Mouse (Mus musculus) monocyte, adult 5-6 weeks (primary cell): ENCODE measurements around the gene Mars. TPM values are rescaled to one million over a fixed set of nuclear protein-coding genes. Genes with fewer than 3 reads are reported as not detected.
"Not testable (repeated sequence)": the region's sequence is repeated elsewhere in the genome, so short reads cannot be mapped to it uniquely, and the experiment has no call there.

Experiments used
- ATAC-seq: fragments of 153-309, 156-312 bp; replicated peaks from 2 replicates; pipeline ENCODE4 v1.8.0; 2017; ENCODE audit warnings: mild to moderate bottlenecking; ENCODE audit not compliant: low TSS enrichment, insufficient number of reproducible peaks, severe bottlenecking, poor library complexity, low FRiP score
- total RNA-seq: library from RNA; stranded (forward); fragments of 200-1000, 200-491, 200-594 nt; gene quantifications from 3 replicates; pipeline ENCODE4 v1.2.3, GENCODE M21; 2017

The Mars gene
- total RNA-seq, 1 experiment from 2014 or later, result 56.6 TPM

GRCm38 (mm10) chr10:127317277-127317676 lies 5.7 kb upstream of the Mars start:
- no peak for ATAC-seq

- ATAC-seq, result not testable (repeated sequence)
These were observed 3.4 kb upstream of the Mars start for GRCm38 (mm10) chr10:127314950-127315349.

DNA sequence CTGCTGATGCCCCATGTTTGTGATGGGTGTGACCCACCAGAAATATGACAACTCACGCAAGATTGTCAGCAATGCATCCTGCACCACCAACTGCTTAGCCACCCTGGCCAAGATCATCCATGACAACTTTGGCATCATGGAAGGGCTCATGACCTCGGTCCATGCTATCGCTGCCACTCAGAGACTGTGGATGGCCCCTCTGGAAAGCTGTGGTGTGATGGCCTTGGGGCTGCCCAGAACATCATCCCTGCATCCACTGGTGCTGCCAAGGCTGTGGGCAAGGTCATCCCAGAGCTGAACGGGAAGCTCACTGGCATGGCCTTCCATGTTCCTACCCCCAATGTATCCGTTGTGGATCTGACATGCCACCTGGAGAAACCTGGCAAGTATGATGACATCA lies 1.9 kb upstream of the Mars start:
- not testable (repeated sequence) for ATAC-seq

- peak; percentile 40 for ATAC-seq
These were observed 1.3 kb upstream of the Mars start for GRCm38 (mm10) chr10:127312858-127313257.

- ATAC-seq, result peak; percentile 68
These were observed 730 bp upstream of the Mars start for GRCm38 (mm10) chr10:127312356-127312676.

DNA sequence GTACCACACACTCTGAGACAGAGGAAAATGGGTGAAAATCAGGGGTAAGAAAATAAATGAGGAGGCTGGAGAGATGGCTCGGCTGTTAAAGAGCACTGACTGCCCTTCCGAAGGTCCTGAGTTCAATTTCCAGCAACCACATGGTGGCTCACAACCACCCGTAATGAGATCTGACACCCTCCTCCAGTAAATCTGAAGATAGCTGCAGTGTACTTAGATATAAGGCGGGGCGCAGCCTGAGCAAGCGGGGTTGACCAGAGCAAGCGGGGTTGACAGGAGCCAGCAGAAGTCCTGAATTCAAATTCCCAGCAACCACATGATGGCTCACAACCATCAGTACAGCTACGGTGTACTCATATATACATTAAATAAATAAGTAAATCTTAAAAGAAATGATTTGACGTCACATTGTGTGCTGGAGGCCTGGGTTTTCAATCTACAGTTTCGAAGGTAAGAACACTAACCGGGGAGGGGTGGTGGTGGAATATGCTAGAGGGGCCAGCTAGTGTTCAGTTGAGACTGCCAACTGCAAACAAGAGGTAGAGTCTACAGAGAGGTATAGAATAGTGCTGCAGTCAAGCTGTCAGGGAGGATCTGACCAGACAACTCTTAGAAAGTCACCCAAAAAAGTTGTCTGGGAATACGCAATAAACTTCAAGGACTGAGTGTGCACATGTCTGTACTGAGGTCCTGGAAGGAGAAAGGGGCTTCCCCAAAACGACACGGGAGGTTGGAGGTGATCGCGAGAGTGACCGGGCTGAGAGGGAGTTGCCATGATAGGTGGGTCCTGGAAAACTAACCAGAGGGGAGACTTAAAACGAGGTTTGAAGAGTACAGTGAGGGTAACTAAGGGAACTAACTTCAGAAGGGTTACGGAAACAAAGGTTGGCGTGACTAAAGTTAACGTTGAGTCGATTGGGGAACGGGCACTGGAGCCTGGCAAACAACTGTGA lies 787 bp downstream of the Mars start:
- ATAC-seq, result no peak; the same call in 1 of the 2 replicates

DNA sequence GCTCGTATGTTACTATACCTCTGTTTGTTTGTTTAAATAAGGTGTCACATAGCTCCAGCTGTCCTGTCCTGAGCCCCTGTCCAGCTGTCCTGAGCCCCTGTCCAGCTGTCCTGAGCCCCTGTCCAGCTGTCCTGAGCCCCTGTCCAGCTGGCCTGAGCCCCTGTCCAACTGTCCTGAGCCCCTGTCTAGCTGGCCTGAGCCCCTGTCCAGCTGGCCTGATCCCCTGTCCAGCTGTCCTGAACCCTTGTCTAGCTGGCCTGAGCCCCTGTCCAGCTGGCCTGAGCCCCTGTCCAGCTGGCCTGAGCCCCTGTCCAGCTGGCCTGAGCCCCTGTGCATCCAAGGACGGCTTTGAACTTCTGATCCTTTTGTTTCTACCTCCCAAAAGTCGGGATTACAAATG lies 2.4 kb downstream of the Mars start:
- not testable (repeated sequence) for ATAC-seq

DNA sequence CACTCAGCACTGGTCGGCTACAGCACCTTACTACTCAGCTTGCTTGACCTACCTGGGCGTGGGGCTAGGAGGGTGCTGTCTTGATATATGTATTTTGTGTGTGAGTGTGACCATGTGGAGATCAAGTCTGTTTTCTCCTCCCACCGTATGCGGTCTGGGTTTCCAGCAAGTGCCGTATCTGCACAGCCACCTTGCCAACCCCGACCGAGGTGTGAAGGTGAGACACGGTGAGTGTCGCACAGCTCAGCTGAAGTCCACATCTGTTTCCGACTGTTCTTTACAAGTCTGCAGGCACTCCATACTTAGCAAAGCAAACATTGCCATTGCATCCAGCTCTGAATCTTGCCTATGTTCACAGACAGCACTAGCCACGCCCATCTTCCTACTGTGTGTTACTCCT lies 8.4 kb downstream of the Mars start:
- no peak for ATAC-seq

DNA sequence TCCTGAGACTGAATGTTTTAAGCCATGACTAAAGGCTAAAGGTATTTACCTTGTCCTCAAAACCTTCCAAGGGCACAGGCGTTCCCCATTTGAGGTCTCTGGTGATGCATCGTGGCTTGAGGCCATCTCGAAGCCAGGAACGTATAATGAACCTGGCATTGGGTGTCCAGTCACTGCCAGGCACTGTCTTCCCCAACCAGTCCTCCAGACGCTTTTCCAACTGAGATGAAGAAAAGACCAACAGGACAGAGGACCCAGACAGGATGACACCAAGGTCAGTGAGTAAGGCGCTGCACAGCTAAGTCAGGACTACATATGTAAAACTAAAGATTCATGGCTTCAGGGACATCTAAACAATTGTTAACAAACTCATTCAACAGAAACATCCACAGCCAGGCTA lies 11.2 kb downstream of the Mars start:
- no peak for ATAC-seq

- ATAC-seq, result no peak
These were observed 14.3 kb downstream of the Mars start for GRCm38 (mm10) chr10:127297015-127297871.

- no peak for ATAC-seq
These were observed 15.4 kb downstream of the Mars start for GRCm38 (mm10) chr10:127295986-127296794.

GRCm38 (mm10) chr10:127294895-127295510 lies 16.6 kb downstream of the Mars start:
- ATAC-seq, result no peak

DNA sequence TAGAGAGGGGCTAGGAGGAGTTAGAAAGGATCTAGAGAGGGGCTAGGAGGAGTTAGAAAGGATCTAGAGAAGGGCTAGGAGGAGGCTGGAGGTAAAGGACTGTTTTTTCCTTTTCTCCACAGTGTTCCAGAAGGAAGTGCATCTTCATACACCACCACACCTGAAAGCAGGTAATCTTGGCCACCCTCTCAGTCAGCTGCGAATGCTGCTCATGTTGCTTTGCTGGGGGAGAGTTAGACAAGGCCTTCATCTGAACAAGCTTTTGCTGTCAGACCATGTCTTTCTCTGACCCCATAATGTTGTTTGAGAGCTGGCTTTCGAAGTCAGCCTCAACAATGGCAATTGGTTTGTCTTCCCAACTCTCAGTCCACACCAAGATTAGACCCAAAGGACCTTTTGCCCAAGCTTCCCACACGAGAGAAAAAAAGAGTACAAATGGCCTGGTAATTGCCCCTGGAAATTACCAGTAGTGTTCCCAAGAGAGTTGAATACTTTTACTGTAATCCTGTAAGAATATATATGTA lies 17.9 kb downstream of the Mars start:
- ATAC-seq, result no peak

- no peak for ATAC-seq
These were observed 18.5 kb downstream of the Mars start for GRCm38 (mm10) chr10:127292987-127293538.

DNA sequence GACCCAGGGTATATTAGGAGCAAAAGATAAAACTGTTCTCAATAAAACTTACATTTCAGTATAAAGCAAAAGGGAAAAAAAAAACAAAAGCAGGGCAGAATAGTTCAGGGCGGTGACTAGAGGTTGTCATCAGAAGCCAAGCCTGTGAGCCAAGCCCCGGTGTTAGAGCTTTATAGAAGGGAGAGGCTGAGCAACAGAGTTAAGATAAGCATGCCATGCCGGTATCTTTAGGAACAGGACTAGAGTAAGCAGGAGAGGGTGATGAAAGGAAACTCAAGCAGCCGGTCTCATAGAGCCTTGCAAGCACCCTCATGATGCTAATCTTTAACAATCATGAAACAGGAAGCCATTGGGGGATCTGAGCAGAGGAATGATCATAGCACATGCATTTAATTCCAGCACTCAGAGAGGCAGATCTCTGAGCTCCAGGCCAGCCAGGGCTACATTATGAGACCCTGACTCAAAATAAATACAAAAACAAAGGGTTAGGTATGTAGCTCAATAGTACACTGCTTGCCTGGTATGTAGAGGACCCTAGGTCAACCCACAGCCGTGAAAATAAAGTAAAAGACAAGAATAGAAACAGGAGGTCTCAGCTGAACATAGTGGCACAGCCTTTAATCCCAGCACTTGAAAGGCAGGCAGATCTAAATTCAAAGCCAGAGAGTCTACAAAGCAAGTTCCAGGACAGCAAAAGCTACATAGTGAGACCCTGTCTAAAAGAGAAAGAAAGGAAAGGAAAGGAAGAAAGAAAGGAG lies 19.5 kb downstream of the Mars start:
- no peak for ATAC-seq

DNA sequence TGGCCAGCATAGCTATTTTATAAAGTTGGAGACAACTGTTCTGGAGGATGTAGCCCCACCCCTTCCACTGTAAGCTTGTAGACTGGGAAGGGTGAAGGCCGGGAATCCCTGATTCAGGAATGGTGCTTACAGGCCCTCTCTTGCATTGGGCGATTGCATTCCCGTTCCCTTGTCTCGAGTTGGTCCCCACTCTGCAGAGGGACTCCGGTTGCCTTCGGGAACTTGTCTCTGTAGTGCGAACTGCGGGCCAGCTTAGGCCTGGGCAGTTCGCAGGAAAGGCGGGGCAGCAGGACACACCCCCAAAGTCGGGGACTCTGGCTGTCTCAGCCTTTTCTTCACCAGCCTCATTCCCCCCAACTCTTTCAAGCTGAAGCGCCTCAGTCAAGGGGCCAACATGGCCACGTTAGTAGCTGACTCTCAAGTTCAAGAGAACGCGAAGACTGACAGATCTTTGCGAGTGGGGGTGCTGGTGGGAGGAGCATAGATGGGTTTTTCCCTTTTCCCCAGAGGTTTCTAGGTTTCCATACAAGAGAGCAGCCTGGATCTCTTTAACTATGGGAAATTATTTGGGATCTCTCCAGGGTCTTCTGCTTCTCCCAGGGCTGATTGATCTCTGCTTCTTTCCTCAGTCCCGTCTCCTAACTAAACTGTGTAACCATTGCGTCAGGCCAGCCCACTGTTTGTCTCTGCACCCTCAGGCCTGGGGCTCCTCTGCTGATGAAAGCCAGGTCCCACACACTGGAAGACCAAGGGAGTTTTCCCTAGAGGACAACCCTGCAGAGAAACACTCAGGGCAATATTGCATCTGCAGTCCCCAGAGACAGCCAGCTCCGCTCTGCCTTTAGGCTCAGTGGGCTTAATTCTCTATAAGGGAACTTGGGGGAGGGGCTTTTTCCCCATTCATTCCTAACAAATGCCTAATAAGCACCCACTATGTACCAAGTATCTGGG lies 20.4 kb downstream of the Mars start:
- no peak; the same call in 1 of the 2 replicates for ATAC-seq
